Mouse (Mus musculus) G1E (cell line): ENCODE measurements around the gene Lmo7. TPM values are rescaled to one million over a fixed set of nuclear protein-coding genes. Genes with fewer than 3 reads are reported as not detected.

Source experiments
- ATAC-seq: 2 replicates; pipeline ENCODE4 v1.8.0; 2016; ENCODE audit warnings: mild to moderate bottlenecking; ENCODE audit not compliant: insufficient number of reproducible peaks, poor library complexity, low FRiP score, severe bottlenecking; ENCODE audit errors: extremely low read depth
- DNase-seq: peaks from one replicate; pipeline ENCODE4 v3.0.0; 2012; ENCODE audit warnings: low spot score
- H3K27me3 ChIP-seq: 2 replicates; pipeline ENCODE4 v1.6.1; 2012; ENCODE audit warnings: mild to moderate bottlenecking, low read length, inconsistent platforms; ENCODE audit not compliant: insufficient read depth
- H3K36me3 ChIP-seq: replicated peaks from 2 replicates; pipeline ENCODE3; 2012; ENCODE audit warnings: mild to moderate bottlenecking, inconsistent platforms
- H3K4me1 ChIP-seq: 2 replicates; pipeline ENCODE4 v1.6.1; 2012; ENCODE audit warnings: low read depth, low read length, inconsistent platforms, mixed read lengths; ENCODE audit not compliant: insufficient read depth
- H3K4me3 ChIP-seq: 2 replicates; pipeline ENCODE4 v1.5.1; 2012; ENCODE audit warnings: low read depth, mild to moderate bottlenecking, inconsistent platforms, low read length, moderate library complexity, mixed read lengths
- H3K9me3 ChIP-seq: replicated peaks from 2 replicates; pipeline ENCODE4 v1.6.1; 2012; ENCODE audit warnings: inconsistent platforms
- CTCF ChIP-seq: IDR thresholded peaks from 2 replicates; pipeline ENCODE4 v1.5.1; 2012; ENCODE audit warnings: low read depth, low read length, inconsistent platforms, mixed read lengths
- GATA1 ChIP-seq: IDR thresholded peaks from 2 replicates; pipeline ENCODE4 v1.6.1; 2012; ENCODE audit warnings: borderline replicate concordance, low read length, inconsistent platforms, mixed read lengths
- GATA2 ChIP-seq: IDR thresholded peaks from 2 replicates; pipeline ENCODE4 v1.6.1; 2012; ENCODE audit warnings: low read depth, low read length, inconsistent platforms, borderline replicate concordance
- POLR2AphosphoS5 ChIP-seq: IDR thresholded peaks from 2 replicates; pipeline ENCODE4 v1.6.1; 2012; ENCODE audit warnings: low read depth, low read length, inconsistent platforms; ENCODE audit not compliant: insufficient replicate concordance
- TAL1 ChIP-seq: conservative IDR thresholded peaks from 2 replicates; pipeline ENCODE4 v1.6.1; 2012; ENCODE audit warnings: low read depth, low read length, inconsistent platforms, mixed read lengths
- polyA plus RNA-seq: library from polyadenylated mRNA; stranded (reverse); fragments of >175 nt; gene quantifications from 2 replicates; pipeline ENCODE4 v1.2.3, GENCODE M21; 2012
- total RNA-seq, 2 experiments: library from RNA; stranded (forward) in 1 of 2; stranded (reverse) in 1 of 2; fragments of 200-1000 nt in 1 of 2; fragments of >200 nt in 1 of 2; fragmentation: Nextera tagmentation in 1 of 2; gene quantifications; 2 replicates each; pipeline ENCODE4 v1.2.3; 2014 to 2017

The Lmo7 gene
- total and polyA plus RNA-seq, 3 experiments, result 0.71 TPM; not detected in 2

- Histone ChIP-seq H3K27me3 (no peaks in the 10 kb centered on the region), H3K36me3 (no peaks in the 10 kb centered on the region), H3K9me3 (peaks cover 28% of the 10 kb centered on the region), H3K4me1 (no peaks in the 10 kb centered on the region), H3K4me3 (no peak overlapping the region)
- DNase-seq (no peak), ATAC-seq (no peak)
- no peak for TF ChIP-seq TAL1
- TF ChIP-seq GATA2, result no peak
- no peak for TF ChIP-seq POLR2AphosphoS5
- no peak for TF ChIP-seq CTCF
- no peak for TF ChIP-seq GATA1
Observed at GRCm38 (mm10) chr14:101911983-101912382, 182.2 kb downstream of the Lmo7 start.

DNA sequence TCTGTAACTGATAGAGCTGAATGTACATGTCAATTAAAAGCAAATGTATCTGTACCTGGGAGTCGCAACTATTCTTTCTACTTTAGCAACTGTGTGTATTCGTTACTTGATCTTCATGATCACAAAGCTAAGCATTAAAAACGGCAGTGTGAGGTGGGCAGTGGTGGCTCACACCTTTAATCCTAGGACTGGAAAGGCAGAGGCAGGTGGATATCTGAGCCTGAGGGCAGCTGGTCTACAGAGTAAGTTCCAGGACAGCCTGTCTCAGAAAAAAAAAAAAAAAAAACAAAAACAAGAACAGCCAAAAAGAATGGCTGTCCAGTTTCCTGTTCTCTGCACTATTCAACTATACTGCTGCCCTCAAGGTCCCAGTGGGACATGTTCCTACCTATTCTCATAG is 182.6 kb downstream of the Lmo7 start:
- no peak overlapping the region for H3K4me3 ChIP-seq
- ATAC-seq (no peak), DNase-seq (no peak)
- H3K9me3 ChIP-seq, result peaks cover 30% of the 10 kb centered on the region
- no peaks in the 10 kb centered on the region for H3K4me1 ChIP-seq
- no peaks in the 10 kb centered on the region for H3K27me3 ChIP-seq
- TF ChIP-seq GATA2, result no peak
- no peak for TF ChIP-seq TAL1
- TF ChIP-seq CTCF, result no peak
- TF ChIP-seq POLR2AphosphoS5, result no peak
- TF ChIP-seq GATA1, result no peak
- H3K36me3 ChIP-seq, result no peaks in the 10 kb centered on the region

DNA sequence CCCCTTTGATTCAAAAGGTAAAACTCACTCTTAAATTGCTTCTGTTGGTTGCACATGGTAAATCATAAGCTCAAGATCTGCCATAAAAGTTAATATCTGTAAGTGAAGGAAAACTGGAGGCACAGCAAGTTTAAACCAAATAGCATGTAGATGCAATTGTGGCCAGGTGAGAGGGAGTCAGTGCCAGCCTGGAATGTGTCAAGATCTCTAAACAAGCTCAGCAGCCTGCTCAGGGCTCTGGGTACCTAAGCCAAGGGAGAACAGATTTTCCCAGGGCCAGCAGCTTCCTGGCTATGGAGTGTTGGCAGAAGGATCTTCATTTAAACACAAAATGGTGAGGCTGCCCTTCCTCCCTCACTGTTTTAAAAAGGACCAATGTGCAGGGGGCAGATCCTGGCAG is 184.6 kb downstream of the Lmo7 start:
- H3K4me1 ChIP-seq, result no peaks in the 10 kb centered on the region
- no peak for ATAC-seq
- no peaks in the 10 kb centered on the region for H3K27me3 ChIP-seq
- TF ChIP-seq GATA1, result no peak
- no peak for TF ChIP-seq POLR2AphosphoS5
- no peak for TF ChIP-seq GATA2
- TF ChIP-seq CTCF, result no peak
- TF ChIP-seq TAL1, result no peak
- no peaks in the 10 kb centered on the region for H3K36me3 ChIP-seq
- DNase-seq, result no peak
- H3K9me3 ChIP-seq, result peaks cover 36% of the 10 kb centered on the region
- no peak overlapping the region for H3K4me3 ChIP-seq

DNA sequence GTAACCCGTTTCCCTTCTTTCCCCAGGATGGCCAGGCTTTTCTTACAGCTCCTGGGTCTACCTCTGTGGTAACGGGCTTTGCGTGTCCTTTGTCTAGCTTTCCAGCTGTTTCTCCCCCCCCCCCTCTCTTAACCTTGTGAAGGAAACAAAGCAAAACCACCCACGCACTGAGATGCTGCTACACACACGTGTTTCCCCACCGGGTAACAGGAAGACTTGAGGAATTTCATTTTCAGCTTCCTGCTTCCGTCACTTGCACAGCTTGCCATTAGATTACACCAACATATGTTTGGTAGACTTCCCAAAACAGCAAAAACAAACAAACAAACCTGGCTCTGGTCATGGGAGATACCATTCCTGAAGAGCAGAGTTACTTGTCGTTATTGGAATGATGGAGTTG is 186.1 kb downstream of the Lmo7 start:
- DNase-seq (no peak), ATAC-seq (no peak)
- TF ChIP-seq TAL1, result no peak
- no peak for TF ChIP-seq CTCF
- Histone ChIP-seq H3K36me3 (no peaks in the 10 kb centered on the region), H3K4me1 (no peaks in the 10 kb centered on the region), H3K9me3 (peaks cover 43% of the 10 kb centered on the region), H3K27me3 (no peaks in the 10 kb centered on the region), H3K4me3 (no peak overlapping the region)

DNA sequence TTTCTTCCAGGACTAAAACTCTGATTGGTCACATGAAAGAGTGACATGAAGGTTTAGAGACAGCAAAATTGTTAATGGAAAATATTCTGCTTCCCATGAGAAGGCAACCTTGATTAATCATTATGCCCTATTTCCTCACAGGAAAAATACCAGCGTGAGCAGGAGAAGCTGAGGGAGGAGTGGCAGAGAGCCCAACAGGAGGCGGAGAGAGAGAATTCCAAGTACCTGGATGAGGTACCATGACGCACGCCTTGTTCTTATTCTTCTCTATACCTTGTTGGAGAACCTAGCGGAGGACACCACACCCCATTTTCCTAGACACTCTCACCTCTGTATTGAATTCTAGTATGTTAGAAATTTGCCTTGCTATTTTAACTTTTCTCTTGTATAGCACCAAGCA is 188.7 kb downstream of the Lmo7 start:
- Histone ChIP-seq H3K4me3 (no peak overlapping the region), H3K27me3 (no peaks in the 10 kb centered on the region), H3K36me3 (no peaks in the 10 kb centered on the region), H3K4me1 (no peaks in the 10 kb centered on the region), H3K9me3 (peaks cover 48% of the 10 kb centered on the region)
- ATAC-seq, result no peak
- DNase-seq, result no peak
- TF ChIP-seq GATA2 (no peak), GATA1 (no peak), POLR2AphosphoS5 (no peak), TAL1 (no peak), CTCF (no peak)

GRCm38 (mm10) chr14:101927646-101928244 is 198.0 kb downstream of the Lmo7 start:
- ATAC-seq, result no peak
- TF ChIP-seq GATA1 (no peak), TAL1 (no peak), POLR2AphosphoS5 (no peak), CTCF (no peak), GATA2 (no peak)

More at GRCm38 (mm10) chr14:101927646-101928244, 198.0 kb downstream of the Lmo7 start:
- no peaks in the 10 kb centered on the region for H3K27me3 ChIP-seq
- DNase-seq, result no peak
- H3K4me3 ChIP-seq, result no peak overlapping the region
- H3K4me1 ChIP-seq, result no peaks in the 10 kb centered on the region
- no peaks in the 10 kb centered on the region for H3K36me3 ChIP-seq
- peaks cover 44% of the 10 kb centered on the region for H3K9me3 ChIP-seq
